Comparison of ENCODE assay signal across 12 mouse cellular contexts in genomic region chr13:30628195-30629048, GRCm38 (mm10). TPM values are rescaled to one million over a fixed set of nuclear protein-coding genes. Genes with fewer than 3 reads are reported as not detected.
DNase-seq lines count a peak whose midpoint lies in the region; ATAC-seq and TF ChIP-seq lines count a peak whose summit lies in the region.
"Had no signal": no experiment of that assay in that cellular context is flagged by ENCODE, and none has a peak within 500 bp of the region (broad histone marks: within the 10 kb centered on the region; RNA-seq: fewer than 3 reads in every experiment).

No protein-coding gene starts in this region.

- H3K27me3 ChIP-seq in forebrain, embryonic 12.5 days, result no peaks in the 10 kb centered on the region
- no peaks in the 10 kb centered on the region for H3K27me3 ChIP-seq in forebrain, embryonic 15.5 days
- H3K27me3 ChIP-seq in midbrain, postnatal 0 days (ENCODE audit: insufficient read depth, low read length), result no peaks in the 10 kb centered on the region
- H3K27me3 ChIP-seq in intestine, embryonic 16.5 days (replicated peaks; ENCODE audit: control insufficient read depth, insufficient read depth, low read length), result no peaks in the 10 kb centered on the region
- H3K27me3 ChIP-seq: liver, embryonic 13.5 days had no signal

- no peak overlapping the region for H3K4me2 ChIP-seq in forebrain, embryonic 12.5 days
- no peak overlapping the region for H3K4me2 ChIP-seq in forebrain, embryonic 15.5 days (replicated peaks)
- H3K4me2 ChIP-seq in midbrain, postnatal 0 days (ENCODE audit: low read depth, low read length, poor library complexity, severe bottlenecking), result no peak overlapping the region
- no peak overlapping the region for H3K4me2 ChIP-seq in intestine, embryonic 16.5 days (ENCODE audit: low read depth, low read length)
- H3K4me2 ChIP-seq: liver, embryonic 13.5 days had no signal

- no peak for TF ChIP-seq CTCF in layer of hippocampus, adult 2 months (conservative IDR thresholded peaks at IDR 0.05)
- no peak for TF ChIP-seq CTCF in midbrain, postnatal 0 days (IDR thresholded peaks at IDR 0.05)

- H3K9me3 ChIP-seq in forebrain, embryonic 12.5 days, result no peaks in the 10 kb centered on the region
- H3K9me3 ChIP-seq in forebrain, embryonic 15.5 days, result no peaks in the 10 kb centered on the region
- no peaks in the 10 kb centered on the region for H3K9me3 ChIP-seq in midbrain, postnatal 0 days (ENCODE audit: low read length)
- H3K9me3 ChIP-seq in intestine, embryonic 16.5 days (ENCODE audit: control insufficient read depth, low read length), result no peaks in the 10 kb centered on the region
- H3K9me3 ChIP-seq: liver, embryonic 13.5 days had no signal

- H3K4me1 ChIP-seq in forebrain, embryonic 12.5 days, result no peaks in the 10 kb centered on the region
- no peaks in the 10 kb centered on the region for H3K4me1 ChIP-seq in forebrain, embryonic 15.5 days
- H3K4me1 ChIP-seq in midbrain, postnatal 0 days (ENCODE audit: insufficient read depth, low read length), result no peaks in the 10 kb centered on the region
- H3K4me1 ChIP-seq in intestine, embryonic 16.5 days (ENCODE audit: control insufficient read depth, insufficient read depth, low read length), result no peaks in the 10 kb centered on the region
- H3K4me1 ChIP-seq: liver, embryonic 13.5 days had no signal

- no peak overlapping the region for H3K4me3 ChIP-seq in forebrain, embryonic 12.5 days (replicated peaks)
- no peak overlapping the region for H3K4me3 ChIP-seq in forebrain, embryonic 15.5 days
- no peak overlapping the region for H3K4me3 ChIP-seq in layer of hippocampus, adult 2 months
- no peak overlapping the region for H3K4me3 ChIP-seq in midbrain, postnatal 0 days (ENCODE audit: low read depth, low read length)
- no peak overlapping the region for H3K4me3 ChIP-seq in intestine, embryonic 16.5 days (ENCODE audit: low read length)
- H3K4me3 ChIP-seq: liver, embryonic 13.5 days had no signal

- H3K36me3 ChIP-seq in forebrain, embryonic 12.5 days (replicated peaks), result no peaks in the 10 kb centered on the region
- H3K36me3 ChIP-seq in forebrain, embryonic 15.5 days, result no peaks in the 10 kb centered on the region
- no peaks in the 10 kb centered on the region for H3K36me3 ChIP-seq in midbrain, postnatal 0 days (ENCODE audit: insufficient read depth, low read length)
- H3K36me3 ChIP-seq in intestine, embryonic 16.5 days (ENCODE audit: control insufficient read depth, insufficient read depth, low read length), result no peaks in the 10 kb centered on the region
- H3K36me3 ChIP-seq: liver, embryonic 13.5 days had no signal

- 47% methylated on average over 8 of the region's 8 CpGs for WGBS in forebrain, embryonic 12.5 days
- WGBS in forebrain, embryonic 15.5 days, result 43% methylated on average over 8 of the region's 8 CpGs
- WGBS in midbrain, postnatal 0 days, result 35% methylated on average over 8 of the region's 8 CpGs
- 46% methylated on average over 8 of the region's 8 CpGs for WGBS in intestine, embryonic 16.5 days

- intact Hi-C loops in heart, postnatal 25 days (cut with DNase I), result no loop called here

- peak; percentile 3 for DNase-seq in brain, embryonic 18.5 days (ENCODE audit: low read depth, low spot score)
- peak; percentile 55 to 80 for DNase-seq in layer of hippocampus, adult 2 months (ENCODE audit: low spot score in 2 of 2)
- peak; percentile 24 for DNase-seq in midbrain, postnatal 0 days (ENCODE audit: low spot score)
- no peak for DNase-seq in heart, postnatal 25 days (ENCODE audit: low spot score)
- DNase-seq in cerebellum, postnatal 14 days, result no peak
- DNase-seq: cerebellum, adult 9-10 months; gastrocnemius, postnatal 10 days; kidney, adult 8-10 months; liver, embryonic 13.5 days had no signal

- H3K9ac ChIP-seq in forebrain, embryonic 12.5 days, result no peak overlapping the region
- H3K9ac ChIP-seq in forebrain, embryonic 15.5 days (replicated peaks), result no peak overlapping the region
- H3K9ac ChIP-seq in midbrain, postnatal 0 days (replicated peaks; ENCODE audit: low read length, poor library complexity, severe bottlenecking), result no peak overlapping the region
- no peak overlapping the region for H3K9ac ChIP-seq in intestine, embryonic 16.5 days (ENCODE audit: low read depth, low read length)
- H3K9ac ChIP-seq: liver, embryonic 13.5 days had no signal

- 0 out of 2 replicates have a peak, but pooled peaks have one; percentile 30 for ATAC-seq in forebrain, embryonic 12.5 days (ENCODE audit: low FRiP score)
- no peak for ATAC-seq in forebrain, embryonic 15.5 days (replicated peaks)
- peak; percentile 62 for ATAC-seq in midbrain, postnatal 0 days (ENCODE audit: low FRiP score)
- ATAC-seq in intestine, embryonic 16.5 days, result no peak

- H3K27ac ChIP-seq in forebrain, embryonic 12.5 days, result no peak overlapping the region
- no peak overlapping the region for H3K27ac ChIP-seq in forebrain, embryonic 15.5 days (replicated peaks)
- peak overlapping the region; percentile 79 for H3K27ac ChIP-seq in layer of hippocampus, adult 2 months
- H3K27ac ChIP-seq in midbrain, postnatal 0 days (ENCODE audit: low read depth, low read length), result no peak overlapping the region
- H3K27ac ChIP-seq in intestine, embryonic 16.5 days (ENCODE audit: low read length), result no peak overlapping the region
- H3K27ac ChIP-seq: liver, embryonic 13.5 days had no signal

RNA-seq across cellular contexts. Expression of gene Dusp22, which starts 31.4 kb away (rescaled TPM):
- polyA plus RNA-seq in forebrain, embryonic 12.5 days (2016; fragmentation: Nextera tagmentation; extraction: Ambion mirVana), result 12.4 and 14.2 TPM in 2 replicates
- 14.7 and 16.6 TPM in 2 replicates for polyA plus RNA-seq in forebrain, embryonic 15.5 days (2015; fragmentation: Nextera tagmentation; extraction: Ambion mirVana)
- 10 to 100 TPM; 22.5 to 23.9 TPM for total RNA-seq in layer of hippocampus, adult 2 months (2021)
- total RNA-seq in midbrain, postnatal 0 days (2014; rRNA removed), result 23.5 and 24.2 TPM in 2 replicates
- 29.3 and 30.6 TPM in 2 replicates for polyA plus RNA-seq in midbrain, postnatal 0 days (2015; fragmentation: Nextera tagmentation; extraction: Ambion mirVana)
- 10 to 100 TPM; 22.6 to 24.9 TPM for total RNA-seq in heart, postnatal 25 days (2021)
- 11.7 and 12.9 TPM in 2 replicates for polyA plus RNA-seq in intestine, embryonic 16.5 days (2015; fragmentation: Nextera tagmentation; extraction: Ambion mirVana)

Comparison
In these comparisons a context has a peak if more than half of its experiments do, and no peak if none do; other contexts are left out.
1. ATAC-seq: peak in forebrain, embryonic 12.5 days (single experiment) and midbrain, postnatal 0 days (single experiment); none in forebrain, embryonic 15.5 days (single experiment) and intestine, embryonic 16.5 days (single experiment).
2. DNase-seq: peak in brain, embryonic 18.5 days (single experiment), layer of hippocampus, adult 2 months (2 of 2) and midbrain, postnatal 0 days (single experiment); none in heart, postnatal 25 days (single experiment) and cerebellum, postnatal 14 days (0 of 2).